Mouse (Mus musculus): ENCODE data around the gene Mpzl3. TPM values are rescaled to one million over a fixed set of nuclear protein-coding genes. Genes with fewer than 3 reads are reported as not detected.
A peak's percentile ranks its signal among the peaks of the same experiment; 100 is the strongest.

Mpzl3 gene
- polyA plus RNA-seq, 1 experiment from 2014 or later = 1.9 TPM

DNA sequence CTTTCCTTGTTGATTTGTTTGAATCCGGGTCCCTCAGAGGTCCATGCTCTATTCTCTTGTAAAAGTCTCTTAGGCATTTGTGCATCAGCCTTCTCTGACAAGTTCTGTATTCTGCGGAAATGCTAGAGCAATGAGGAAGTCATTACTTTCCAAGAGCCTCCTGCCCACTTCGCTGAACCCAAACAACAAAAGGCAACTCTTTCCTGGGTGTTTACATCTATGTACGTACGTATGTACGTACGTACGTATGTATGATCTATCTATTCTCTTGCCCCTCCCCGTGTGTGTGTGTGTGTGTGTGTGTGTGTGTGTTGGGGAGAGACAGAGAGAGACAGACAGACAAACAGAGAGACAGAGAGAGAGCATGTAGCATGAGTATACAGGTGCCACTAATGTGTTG lies 61.8 kb downstream of the Mpzl3 start:
- WGBS = 62% methylated on average over 9 of the region's 9 CpGs
- peaks cover 3% of the 10 kb centered on the region for H3K27me3 ChIP-seq (replicated peaks)
- H3K9ac ChIP-seq = no peak overlapping the region
- ATAC-seq (ENCODE audit: low FRiP score, low read depth) = no peak
- H3K4me3 ChIP-seq = no peak overlapping the region
- H3K27ac ChIP-seq = no peak overlapping the region
- no peaks in the 10 kb centered on the region for H3K9me3 ChIP-seq
- H3K4me1 ChIP-seq = peaks cover 9% of the 10 kb centered on the region
- no peak overlapping the region for H3K4me2 ChIP-seq (replicated peaks)
- H3K36me3 ChIP-seq = no peaks in the 10 kb centered on the region

DNA sequence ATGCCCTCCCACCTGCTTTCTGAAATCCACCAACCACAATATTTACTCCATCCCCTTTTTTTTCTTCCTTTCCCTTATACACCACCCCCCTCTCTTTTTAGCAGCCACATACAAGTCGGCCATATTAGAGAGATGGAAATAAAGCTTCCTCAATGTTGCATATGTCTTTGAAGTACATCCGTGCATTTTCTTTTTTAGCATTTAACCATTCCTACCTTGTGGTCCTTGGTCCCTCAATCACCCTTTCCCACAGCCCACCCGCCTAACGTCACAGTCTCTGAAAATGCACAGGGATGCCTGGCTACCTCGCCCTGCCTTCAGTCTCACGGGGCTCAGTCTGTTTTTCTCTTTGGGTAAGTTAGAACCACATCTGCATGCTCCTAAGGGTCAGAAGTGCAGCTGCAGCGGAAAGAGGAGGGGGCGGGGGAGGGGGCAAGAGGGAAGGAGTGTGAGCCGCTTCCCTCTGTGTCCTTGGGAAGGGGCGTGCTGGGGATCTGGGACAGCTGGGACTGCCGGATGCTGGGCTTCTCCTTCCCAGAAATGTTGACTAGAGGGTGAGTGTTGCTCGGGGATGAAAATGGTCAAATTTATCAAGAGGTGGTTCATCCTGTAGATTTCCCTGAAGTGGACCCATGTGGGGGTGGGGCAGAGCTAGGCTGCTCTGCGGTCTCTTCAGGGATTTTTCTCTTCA lies 62.9 kb downstream of the Mpzl3 start, which contains the start of gene Scn2b:
TSS of gene Scn2b (plus strand) at position 42 of the 691 bp plus-strand sequence.
- 1% methylated on average over 13 of the region's 13 CpGs for WGBS
- H3K36me3 ChIP-seq = no peaks in the 10 kb centered on the region
- H3K4me3 ChIP-seq = peak within 1 kb of the TSS; percentile 54
- ATAC-seq (ENCODE audit: low FRiP score, low read depth) = no peak; the same call in 1 of the 2 replicates
- peak within 1 kb of the TSS; percentile 62 for H3K4me2 ChIP-seq (replicated peaks)
- H3K27me3 ChIP-seq (replicated peaks) = peaks cover 3% of the 10 kb centered on the region
- peak within 1 kb of the TSS; percentile 62 for H3K9ac ChIP-seq
- no peak within 1 kb of the TSS for H3K27ac ChIP-seq
- H3K4me1 ChIP-seq = peaks cover 17% of the 10 kb centered on the region
- no peaks in the 10 kb centered on the region for H3K9me3 ChIP-seq

- H3K4me2 ChIP-seq (replicated peaks) = peak overlapping the region; percentile 62
- H3K36me3 ChIP-seq = no peaks in the 10 kb centered on the region
- H3K9ac ChIP-seq = peak overlapping the region; percentile 62
- no peak overlapping the region for H3K27ac ChIP-seq
- no peak for ATAC-seq (ENCODE audit: low FRiP score, low read depth)
- H3K27me3 ChIP-seq (replicated peaks) = peaks cover 3% of the 10 kb centered on the region
- peak overlapping the region; percentile 54 for H3K4me3 ChIP-seq
- 34% methylated on average over 10 of the region's 10 CpGs for WGBS
- no peaks in the 10 kb centered on the region for H3K9me3 ChIP-seq
- peaks cover 17% of the 10 kb centered on the region for H3K4me1 ChIP-seq
These were observed 63.6 kb downstream of the Mpzl3 start for GRCm38 (mm10) chr9:45118552-45118951.

DNA sequence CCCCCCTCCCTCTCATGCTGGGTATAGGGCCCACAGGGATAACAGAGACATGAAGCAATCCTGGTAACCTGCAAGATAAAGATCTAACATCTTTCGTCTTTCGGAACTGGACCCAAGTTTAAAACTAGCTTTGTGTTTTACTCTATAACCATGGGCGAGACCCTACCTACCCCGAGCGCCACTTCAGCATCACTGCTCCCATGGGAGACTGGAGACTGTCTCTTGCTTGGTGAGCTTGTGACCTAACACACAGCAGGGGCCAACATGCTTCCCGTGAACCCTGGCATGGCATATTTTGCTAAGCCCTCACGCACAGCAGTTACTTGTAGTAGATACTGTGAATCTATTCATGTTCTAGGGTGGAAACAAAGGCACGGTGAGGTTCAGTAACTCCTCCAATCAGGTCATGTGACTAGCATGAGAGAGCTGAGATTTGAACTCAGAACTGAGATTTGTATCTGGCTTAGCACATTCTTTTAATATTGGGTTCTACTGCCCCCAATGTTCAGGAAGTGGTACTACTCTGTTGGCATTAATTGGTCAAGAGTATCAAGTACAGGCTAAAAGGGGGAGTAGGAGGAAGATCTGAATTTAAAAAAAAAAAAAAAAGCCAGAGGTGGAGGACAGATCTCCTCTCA lies 64.4 kb downstream of the Mpzl3 start:
- ATAC-seq (ENCODE audit: low FRiP score, low read depth) = no peak
- H3K36me3 ChIP-seq = no peaks in the 10 kb centered on the region
- peaks cover 17% of the 10 kb centered on the region for H3K4me1 ChIP-seq
- no peaks in the 10 kb centered on the region for H3K9me3 ChIP-seq
- peak overlapping the region; percentile 62 for H3K4me2 ChIP-seq (replicated peaks)
- H3K4me3 ChIP-seq = no peak overlapping the region
- no peak overlapping the region for H3K9ac ChIP-seq
- peaks cover 3% of the 10 kb centered on the region for H3K27me3 ChIP-seq (replicated peaks)
- WGBS = 92% methylated on average over 8 of the region's 8 CpGs
- H3K27ac ChIP-seq = no peak overlapping the region

GRCm38 (mm10) chr9:45119954-45120530 lies 65.1 kb downstream of the Mpzl3 start:
- no peak overlapping the region for H3K27ac ChIP-seq
- H3K4me3 ChIP-seq = no peak overlapping the region
- H3K4me2 ChIP-seq (replicated peaks) = no peak overlapping the region
- WGBS = 90% methylated on average over 14 of the region's 14 CpGs
- ATAC-seq (ENCODE audit: low FRiP score, low read depth) = no peak
- H3K4me1 ChIP-seq = peaks cover 17% of the 10 kb centered on the region
- H3K27me3 ChIP-seq (replicated peaks) = peaks cover 3% of the 10 kb centered on the region
- no peak overlapping the region for H3K9ac ChIP-seq
- no peaks in the 10 kb centered on the region for H3K9me3 ChIP-seq
- no peaks in the 10 kb centered on the region for H3K36me3 ChIP-seq

- H3K4me2 ChIP-seq (replicated peaks) = no peak overlapping the region
- WGBS = 88% methylated on average over 6 of the region's 6 CpGs
These were observed 65.6 kb downstream of the Mpzl3 start for GRCm38 (mm10) chr9:45120567-45120966.

DNA sequence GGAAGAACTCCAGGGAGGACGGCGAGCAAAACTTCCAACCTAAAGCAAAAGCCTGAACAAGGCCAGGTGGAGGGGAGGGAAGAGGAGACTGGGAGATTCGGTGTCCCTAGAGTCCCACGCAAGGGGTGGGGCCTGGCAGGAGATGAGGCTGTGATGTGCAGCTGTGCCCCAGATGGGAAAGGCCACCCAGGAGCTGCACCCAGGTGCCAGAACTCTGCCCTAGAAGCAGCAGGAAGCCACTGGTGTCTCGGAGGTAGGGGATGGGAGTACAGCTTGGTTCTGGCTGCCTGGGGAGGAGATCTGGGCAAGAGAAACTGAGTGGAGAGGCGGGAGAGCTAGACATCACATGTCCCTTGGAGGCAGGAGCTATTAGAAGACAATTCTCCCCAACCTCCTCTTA lies 66.0 kb downstream of the Mpzl3 start:
- H3K27me3 ChIP-seq (replicated peaks) = peaks cover 2% of the 10 kb centered on the region
- H3K4me1 ChIP-seq = peaks cover 15% of the 10 kb centered on the region
- H3K36me3 ChIP-seq = peaks cover 8% of the 10 kb centered on the region
- H3K9me3 ChIP-seq = no peaks in the 10 kb centered on the region
- no peak overlapping the region for H3K27ac ChIP-seq
- 0 out of 2 replicates have a peak overlapping the region, but pooled peaks have one; percentile 40 for H3K9ac ChIP-seq
- 59% methylated on average over 6 of the region's 6 CpGs for WGBS
- no peak overlapping the region for H3K4me3 ChIP-seq
- ATAC-seq (ENCODE audit: low FRiP score, low read depth) = no peak
- no peak overlapping the region for H3K4me2 ChIP-seq (replicated peaks)

More at GRCm38 (mm10) chr9:45120567-45120966, 65.6 kb downstream of the Mpzl3 start:
- H3K9me3 ChIP-seq = no peaks in the 10 kb centered on the region
- no peak overlapping the region for H3K4me3 ChIP-seq
- no peak overlapping the region for H3K9ac ChIP-seq
- no peak for ATAC-seq (ENCODE audit: low FRiP score, low read depth)
- no peak overlapping the region for H3K27ac ChIP-seq
- peaks cover 17% of the 10 kb centered on the region for H3K4me1 ChIP-seq
- peaks cover 3% of the 10 kb centered on the region for H3K27me3 ChIP-seq (replicated peaks)
- H3K36me3 ChIP-seq = peaks cover 5% of the 10 kb centered on the region

- ATAC-seq (ENCODE audit: low FRiP score, low read depth) = peak; percentile 48; the same call in 1 of the 2 replicates
- peaks cover 12% of the 10 kb centered on the region for H3K4me1 ChIP-seq
These were observed 66.8 kb downstream of the Mpzl3 start for GRCm38 (mm10) chr9:45121769-45122168.

GRCm38 (mm10) chr9:45122209-45122761 lies 67.3 kb downstream of the Mpzl3 start:
- Histone ChIP-seq H3K4me3 (no peak overlapping the region), H3K36me3 (peaks cover 13% of the 10 kb centered on the region)
- no peak for ATAC-seq (ENCODE audit: low FRiP score, low read depth)

More at GRCm38 (mm10) chr9:45121769-45122168, 66.8 kb downstream of the Mpzl3 start:
- Histone ChIP-seq H3K27ac (no peak overlapping the region), H3K4me2 (replicated peaks) (peak overlapping the region; percentile 45), H3K4me3 (no peak overlapping the region), H3K9me3 (no peaks in the 10 kb centered on the region), H3K9ac (no peak overlapping the region), H3K36me3 (peaks cover 13% of the 10 kb centered on the region), H3K27me3 (replicated peaks) (peaks cover 4% of the 10 kb centered on the region; the same call in 1 of the 2 replicates)
- 4% methylated on average over 10 of the region's 10 CpGs for WGBS

GRCm38 (mm10) chr9:45125211-45125610 lies 70.2 kb downstream of the Mpzl3 start:
- no peak for ATAC-seq (ENCODE audit: low FRiP score, low read depth)
- 92% methylated on average over 14 of the region's 14 CpGs for WGBS
- no peak overlapping the region for H3K4me2 ChIP-seq (replicated peaks)

More at GRCm38 (mm10) chr9:45122209-45122761, 67.3 kb downstream of the Mpzl3 start:
- Histone ChIP-seq H3K27me3 (replicated peaks) (0 out of 2 replicates have a peak, but pooled peaks cover 4% of the 10 kb centered on the region), H3K4me2 (replicated peaks) (peak overlapping the region; percentile 45), H3K4me1 (peaks cover 12% of the 10 kb centered on the region), H3K27ac (no peak overlapping the region), H3K9ac (no peak overlapping the region), H3K9me3 (no peaks in the 10 kb centered on the region)
- 29% methylated on average over 9 of the region's 9 CpGs for WGBS

DNA sequence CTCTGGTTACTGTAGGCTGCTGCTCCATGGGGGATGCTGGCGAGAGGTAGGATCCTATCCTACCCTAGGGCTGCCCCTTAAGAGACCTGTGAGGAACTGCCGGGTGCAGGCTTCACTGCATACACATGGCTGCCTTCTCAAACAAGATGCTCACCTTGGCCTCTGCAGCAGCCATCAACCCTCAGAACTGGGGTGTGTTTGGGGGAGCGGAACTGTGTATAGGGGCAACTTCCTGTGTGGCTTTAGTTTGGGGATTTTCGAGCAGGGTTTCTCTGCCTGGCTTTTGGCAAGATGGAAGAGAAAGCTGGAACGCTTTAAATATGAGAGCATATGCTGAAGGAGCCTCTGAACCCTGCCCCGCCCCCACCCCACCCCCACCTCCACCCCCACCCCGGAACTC lies 72.0 kb downstream of the Mpzl3 start:
- no peak overlapping the region for H3K9ac ChIP-seq
- 66% methylated on average over 7 of the region's 7 CpGs for WGBS
- peaks cover 4% of the 10 kb centered on the region; the same call in 1 of the 2 replicates for H3K27me3 ChIP-seq (replicated peaks)
- H3K27ac ChIP-seq = no peak overlapping the region
- H3K4me1 ChIP-seq = peaks cover 7% of the 10 kb centered on the region
- H3K4me3 ChIP-seq = no peak overlapping the region
- H3K4me2 ChIP-seq (replicated peaks) = no peak overlapping the region
- no peak for ATAC-seq (ENCODE audit: low FRiP score, low read depth)
- H3K36me3 ChIP-seq = peaks cover 13% of the 10 kb centered on the region
- H3K9me3 ChIP-seq = no peaks in the 10 kb centered on the region

More at GRCm38 (mm10) chr9:45125211-45125610, 70.2 kb downstream of the Mpzl3 start:
- Histone ChIP-seq H3K9ac (no peak overlapping the region), H3K4me3 (no peak overlapping the region), H3K9me3 (no peaks in the 10 kb centered on the region), H3K36me3 (peaks cover 13% of the 10 kb centered on the region), H3K4me1 (peaks cover 9% of the 10 kb centered on the region), H3K27me3 (replicated peaks) (0 out of 2 replicates have a peak, but pooled peaks cover 4% of the 10 kb centered on the region), H3K27ac (no peak overlapping the region)
